Mouse (Mus musculus) granulocyte monocyte progenitor cell, adult 5-6 weeks (primary cell): Measurements from ENCODE around the gene 5330417C22Rik. TPM values are rescaled to one million over a fixed set of nuclear protein-coding genes. Genes with fewer than 3 reads are reported as not detected.
"Not testable (repeated sequence)": the region's sequence is repeated elsewhere in the genome, so short reads cannot be mapped to it uniquely, and the experiment has no call there.

ENCODE experiments used
- ATAC-seq: replicated peaks from 2 replicates; pipeline ENCODE4 v1.8.0; 2016; ENCODE audit warnings: mild to moderate bottlenecking, moderate TSS enrichment, inconsistent platforms; ENCODE audit not compliant: poor library complexity, severe bottlenecking
- total RNA-seq, 2 experiments: library from RNA; stranded (forward) in 1 of 2; stranded (reverse) in 1 of 2; fragments of 200-712, 200-1000 nt in 1 of 2; fragments of >200 nt in 1 of 2; fragmentation: Nextera tagmentation in 1 of 2; gene quantifications; 2 replicates each; pipeline ENCODE4 v1.2.3; 2014 to 2017

5330417C22Rik gene
- total RNA-seq (2014; fragmentation: Nextera tagmentation), result 0.15 TPM in 1 of 2 replicates, not detected in the other
- 0.13 TPM in 1 of 2 replicates, not detected in the other for total RNA-seq (2017)

DNA sequence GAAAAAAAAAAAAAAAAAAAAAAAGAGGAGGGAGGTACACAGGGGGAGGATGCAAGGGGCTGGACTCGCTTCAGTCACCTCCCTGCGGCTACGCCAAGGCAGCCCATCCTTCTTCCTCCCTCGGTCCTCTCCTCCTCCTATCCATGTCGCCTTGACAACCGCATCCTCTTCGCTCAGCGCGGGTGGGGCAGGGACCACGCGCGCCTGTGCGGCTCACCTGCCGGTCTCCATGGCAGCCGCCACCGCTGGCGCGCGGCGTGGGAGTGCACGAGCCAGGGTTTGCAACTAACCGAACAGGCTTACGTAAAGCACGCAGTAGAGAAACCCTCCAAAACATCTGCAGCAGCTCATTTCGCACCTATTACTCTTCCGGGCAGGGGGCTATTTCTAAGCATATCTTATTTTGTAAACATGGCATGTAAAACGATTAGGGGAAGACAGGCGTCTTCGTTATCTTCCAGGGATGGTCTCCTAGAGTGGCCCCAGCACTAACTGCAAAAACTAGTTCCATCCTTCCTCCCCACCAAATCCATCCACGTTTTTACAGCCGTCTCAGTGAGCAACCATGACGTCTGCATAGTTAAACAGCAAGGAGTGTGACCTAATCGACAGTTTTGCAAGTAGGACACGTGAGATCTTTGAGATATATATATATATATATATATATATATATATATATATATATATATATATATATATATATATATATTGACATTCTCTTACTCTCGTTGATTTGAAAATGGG is at the start of gene 5330417C22Rik:
TSS of gene 5330417C22Rik (minus strand) at position 20 of the 744 bp plus-strand sequence.
- peak; percentile 57 for ATAC-seq

DNA sequence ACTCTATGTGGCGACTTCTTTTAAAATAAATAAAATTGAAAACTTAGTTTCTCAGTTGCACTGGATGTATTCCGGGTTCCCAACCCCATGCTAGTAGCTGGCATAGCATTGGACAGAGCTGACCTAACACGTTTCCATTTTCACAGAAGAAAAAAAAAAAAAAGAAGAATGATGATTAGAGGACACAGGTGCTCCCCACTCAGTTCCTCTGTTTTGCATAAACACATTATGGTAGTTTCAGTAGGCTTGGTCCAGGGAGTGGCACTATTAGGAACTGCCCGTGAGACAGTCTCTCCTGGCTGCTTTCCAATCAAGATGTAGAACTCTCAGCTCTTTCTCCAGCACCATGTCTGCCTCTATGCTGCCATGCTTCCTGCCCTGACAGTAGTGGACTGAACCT is 48.2 kb upstream of the 5330417C22Rik start:
- ATAC-seq, result no peak

DNA sequence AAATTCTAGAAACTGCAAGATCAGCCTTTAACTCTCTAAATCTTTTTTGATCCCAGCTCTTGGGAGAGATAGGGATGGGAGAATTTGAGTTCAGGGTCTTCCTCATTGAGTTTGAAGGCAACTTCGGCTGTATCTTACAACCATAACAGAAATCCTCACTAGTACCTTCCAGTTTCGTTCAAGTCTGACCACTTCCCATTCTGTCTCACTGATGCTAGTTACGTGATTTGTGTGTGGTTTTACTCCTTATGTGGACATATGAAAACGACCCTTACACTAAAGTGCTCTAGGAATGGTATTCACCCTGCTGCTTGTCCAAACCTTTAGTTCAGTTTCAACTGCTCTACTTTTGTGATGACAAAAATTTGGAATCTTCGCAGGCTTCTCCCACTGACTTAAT is 37.7 kb upstream of the 5330417C22Rik start:
- ATAC-seq, result peak; percentile 63

DNA sequence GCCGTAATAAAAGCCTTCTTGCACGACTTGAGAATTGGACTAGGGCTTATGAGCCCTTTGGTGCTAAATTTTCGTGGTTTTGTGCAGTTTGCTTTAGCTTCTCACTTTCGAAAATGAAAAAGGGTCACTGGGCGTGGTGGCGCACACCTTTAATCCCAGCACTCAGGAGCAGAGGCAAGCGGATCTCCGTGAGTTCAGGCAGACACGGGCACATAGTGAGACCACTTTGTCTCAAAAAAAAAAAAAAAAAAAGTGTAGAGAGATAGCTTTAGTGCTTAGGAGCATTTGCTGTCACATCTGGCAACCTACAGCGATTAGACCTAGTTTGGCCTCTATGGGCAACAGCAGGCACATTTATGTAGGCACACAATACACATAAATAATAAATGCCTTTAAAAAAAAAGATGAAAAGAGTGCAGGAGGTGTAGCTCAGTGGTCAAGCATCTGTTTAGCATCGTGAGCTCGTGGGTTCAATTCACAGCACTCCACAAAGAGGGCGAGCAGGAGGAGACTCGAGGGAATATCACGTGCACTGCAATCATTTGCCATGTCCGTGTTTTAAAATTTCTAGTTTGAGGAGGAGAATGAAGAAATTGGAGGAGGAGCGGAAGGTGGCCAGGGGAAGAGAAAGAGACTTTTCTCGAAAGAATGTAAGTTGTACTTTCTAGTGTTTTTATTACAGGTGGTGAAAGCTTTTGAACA is 36.1 kb upstream of the 5330417C22Rik start:
- ATAC-seq, result no peak

DNA sequence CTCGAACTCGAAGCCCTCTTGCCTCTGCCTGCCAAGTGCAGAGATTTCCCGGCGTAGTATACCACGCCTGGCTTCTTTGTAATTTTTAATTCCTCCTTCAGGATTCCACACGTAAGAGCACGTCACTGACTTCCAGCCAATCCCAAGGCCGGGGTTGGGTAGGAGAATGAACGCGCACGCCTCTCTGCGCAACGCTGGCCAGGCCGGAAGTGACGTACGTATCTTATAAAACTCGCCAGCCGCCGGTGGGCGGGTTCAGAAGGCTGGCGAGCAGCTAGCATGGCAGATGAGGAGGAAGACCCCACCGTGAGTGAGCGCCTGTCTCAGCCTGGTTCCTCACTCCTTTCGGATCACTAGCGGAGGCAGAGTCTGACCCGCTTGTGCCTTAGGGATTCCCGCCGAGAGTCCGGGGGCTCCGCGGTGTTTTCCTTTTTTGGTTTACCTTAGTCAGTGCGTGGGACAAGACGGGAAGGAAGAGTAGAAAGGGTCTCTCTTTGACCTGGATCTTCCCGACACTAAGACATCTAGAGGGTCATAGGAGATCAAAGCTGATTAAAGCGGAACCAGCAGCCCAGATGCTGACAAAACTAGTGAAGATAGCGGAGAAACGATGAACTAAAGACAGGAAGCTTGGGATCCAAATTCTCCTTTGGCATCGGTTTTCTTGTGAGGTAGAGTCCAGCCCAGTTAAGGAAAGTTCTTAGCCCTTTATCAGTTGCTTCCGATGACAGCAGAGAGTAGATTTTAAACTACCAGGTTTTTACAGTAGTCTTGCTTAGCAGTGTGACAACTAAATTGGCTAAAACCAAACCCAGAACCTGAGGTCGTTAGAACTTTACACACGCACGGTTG is 35.3 kb upstream of the 5330417C22Rik start, which contains the start of gene Taf13:
TSS of gene Taf13 (plus strand) at position 256 of the 852 bp plus-strand sequence.
- ATAC-seq, result peak; percentile 96

DNA sequence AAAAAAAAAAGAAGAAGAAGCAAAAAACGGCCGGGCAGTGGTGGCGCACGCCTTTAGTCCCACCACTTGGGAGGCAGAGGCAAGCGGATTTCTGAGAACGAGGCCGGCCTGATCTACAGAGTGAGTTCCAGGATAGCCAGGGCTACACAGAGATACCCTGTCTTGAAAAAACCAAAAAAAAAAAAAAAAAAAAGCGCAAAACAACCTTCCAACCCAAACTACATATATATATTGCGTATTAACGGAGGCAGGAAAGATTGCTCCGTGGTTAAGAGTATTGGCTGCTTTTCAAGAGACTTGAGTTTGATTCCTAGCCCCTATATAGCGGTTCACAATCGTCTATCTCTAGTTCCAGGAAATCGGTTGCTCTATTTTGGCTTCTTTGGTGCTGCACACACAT is 34.5 kb upstream of the 5330417C22Rik start:
- no peak for ATAC-seq

DNA sequence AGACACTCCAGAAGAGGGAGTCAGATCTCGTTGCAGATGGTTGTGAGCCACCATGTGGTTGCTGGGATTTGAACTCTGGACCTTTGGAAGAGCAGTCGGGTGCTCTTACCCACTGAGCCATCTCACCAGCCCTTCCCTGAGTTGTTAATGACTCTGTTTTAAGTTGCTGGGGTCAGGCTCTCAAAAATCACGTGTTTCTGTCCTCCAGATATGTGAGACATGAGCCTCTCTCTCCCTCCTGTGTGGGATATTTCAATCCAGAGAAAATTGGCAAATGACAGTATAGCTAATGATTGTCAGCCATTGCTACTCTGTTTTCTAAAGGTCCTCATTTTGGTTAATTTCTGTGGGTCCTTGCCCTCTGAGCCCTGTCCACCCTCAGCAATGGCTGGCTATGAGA is 33.3 kb upstream of the 5330417C22Rik start:
- ATAC-seq, result not testable (repeated sequence)

DNA sequence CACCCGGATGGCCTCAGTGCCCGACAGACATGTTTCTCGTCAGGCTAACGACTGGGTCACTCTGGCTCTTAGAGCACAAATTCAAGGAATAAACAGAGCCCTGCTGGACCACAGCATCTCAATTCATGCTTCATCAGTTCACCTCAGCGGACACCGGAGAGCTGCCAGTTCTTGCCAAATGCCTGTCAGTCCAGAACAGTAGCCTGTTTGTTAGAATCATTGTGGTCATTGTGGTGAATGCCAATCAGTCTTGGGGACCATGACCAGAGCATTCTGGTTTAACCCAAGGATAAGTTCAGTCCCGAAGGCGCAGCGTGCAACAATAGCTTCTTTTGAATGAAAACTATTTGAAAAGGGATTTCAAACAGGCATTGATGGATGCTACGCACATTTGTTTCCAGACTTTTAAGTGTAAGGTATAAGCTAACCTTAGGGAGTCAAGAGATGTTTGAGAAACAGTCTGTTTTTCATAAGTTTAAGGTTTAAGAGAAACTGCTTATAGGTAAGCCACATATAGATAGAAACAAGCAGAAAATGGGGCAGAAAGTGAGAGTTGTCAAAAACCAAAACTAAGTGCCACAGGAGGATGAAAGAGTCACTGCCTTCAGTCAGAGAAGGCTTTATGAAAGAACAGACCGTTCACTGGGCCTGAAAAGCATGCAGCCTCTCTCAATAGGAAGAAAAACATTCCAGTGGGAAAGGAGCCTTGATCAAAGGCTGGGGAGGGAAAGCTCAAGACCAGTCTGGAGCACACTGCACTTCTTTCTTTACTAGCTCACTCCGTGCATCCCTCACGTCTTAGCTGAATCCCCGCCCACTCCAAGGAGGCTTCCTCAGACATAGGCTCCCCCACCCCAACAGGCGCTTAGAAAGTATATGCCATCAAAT is 31.9 kb upstream of the 5330417C22Rik start:
- no peak for ATAC-seq

DNA sequence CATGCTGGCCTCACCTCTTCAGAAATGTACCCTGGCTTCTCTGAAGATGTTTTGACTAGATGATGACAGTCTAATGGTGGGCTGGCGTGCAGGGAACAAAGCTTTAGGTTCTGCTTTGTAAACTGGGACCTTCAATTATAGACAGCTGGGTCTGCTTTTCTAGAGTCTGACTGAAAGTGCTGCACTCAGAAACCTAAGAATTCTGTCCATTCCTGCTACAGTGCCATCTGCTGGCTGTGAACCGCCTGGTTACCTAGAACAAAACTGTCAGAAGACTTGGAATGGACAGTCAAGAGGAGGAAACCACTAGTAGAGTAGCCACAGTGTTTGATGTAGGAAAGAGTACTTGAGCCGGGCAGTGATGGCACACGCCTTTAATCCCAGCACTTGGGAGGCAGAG is 27.0 kb upstream of the 5330417C22Rik start:
- peak; percentile 46 for ATAC-seq

DNA sequence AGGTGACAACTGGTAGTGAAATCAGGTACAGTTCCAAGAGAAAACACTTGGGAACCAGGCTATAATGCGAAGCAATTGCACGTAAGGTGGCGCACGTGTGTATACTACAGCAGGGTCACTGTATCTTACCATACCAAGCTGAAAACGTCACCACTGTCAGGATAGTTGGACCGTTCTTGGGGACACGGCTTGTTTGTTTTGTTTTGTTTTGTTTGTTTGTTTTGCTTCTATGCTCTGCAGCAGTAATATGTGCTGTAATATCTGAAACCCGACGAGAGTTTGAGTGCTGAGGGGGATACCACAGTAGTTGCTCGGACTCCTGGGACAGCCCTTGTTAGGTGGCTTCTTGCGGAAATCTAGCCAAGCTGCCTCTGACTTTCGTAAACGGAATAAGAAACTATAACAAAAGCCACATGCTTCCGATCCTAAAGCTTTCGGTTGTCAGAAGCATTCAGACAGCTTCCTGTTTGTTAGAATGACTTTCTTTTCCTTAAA is 26.5 kb upstream of the 5330417C22Rik start:
- peak; percentile 47 for ATAC-seq

DNA sequence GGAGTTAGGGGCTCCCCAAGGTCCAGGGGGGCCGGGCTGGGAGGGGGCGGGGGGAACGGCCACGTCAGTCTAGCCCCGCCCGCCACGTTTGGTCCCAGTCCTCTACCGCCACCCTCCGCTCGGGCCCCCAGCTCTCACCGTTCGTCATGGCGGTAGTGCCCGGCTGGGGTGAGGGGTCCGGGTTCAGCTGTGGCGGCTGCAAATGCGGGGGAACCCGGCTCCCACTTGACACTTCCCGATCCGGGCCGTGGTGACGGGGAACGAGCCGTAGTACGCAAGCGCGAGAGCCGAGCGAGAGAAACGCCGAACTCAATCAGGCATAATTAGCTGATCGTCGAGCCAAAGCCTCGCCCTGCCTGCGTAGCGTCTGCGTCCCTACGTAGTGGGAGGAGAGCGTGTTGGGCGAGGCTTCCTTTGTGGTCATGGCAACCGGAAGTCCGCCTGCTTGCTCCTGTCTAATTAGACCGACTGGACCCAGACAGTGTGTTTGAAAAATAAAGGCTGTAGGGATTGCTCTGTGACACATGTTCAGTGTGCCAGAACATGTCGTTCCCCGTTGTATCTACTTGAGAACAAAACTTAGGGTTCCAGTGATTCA is 25.9 kb upstream of the 5330417C22Rik start, which contains the start of gene Tmem167b:
TSS of gene Tmem167b (minus strand) at position 334 of the 598 bp plus-strand sequence.
- ATAC-seq, result peak; percentile 89

DNA sequence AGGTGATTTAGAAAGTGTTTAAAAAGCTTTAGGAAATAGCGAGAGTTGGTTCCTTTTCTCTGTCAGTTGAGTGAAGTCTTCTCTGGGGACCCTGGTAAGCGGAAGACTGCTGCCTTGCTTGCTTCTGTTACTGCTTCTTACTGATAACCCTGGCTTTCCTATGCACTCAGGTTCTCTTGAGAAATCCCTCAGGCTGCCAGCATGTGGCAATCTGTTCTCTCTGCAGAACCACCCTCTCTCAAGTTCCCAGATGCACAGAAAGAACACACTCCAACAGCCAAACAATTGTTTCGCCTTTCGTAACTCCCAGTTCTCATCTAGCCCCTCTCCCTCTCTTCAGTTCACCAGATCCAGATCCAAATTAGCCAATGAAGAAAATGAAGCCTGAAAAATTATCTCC is 21.6 kb upstream of the 5330417C22Rik start:
- ATAC-seq, result no peak

DNA sequence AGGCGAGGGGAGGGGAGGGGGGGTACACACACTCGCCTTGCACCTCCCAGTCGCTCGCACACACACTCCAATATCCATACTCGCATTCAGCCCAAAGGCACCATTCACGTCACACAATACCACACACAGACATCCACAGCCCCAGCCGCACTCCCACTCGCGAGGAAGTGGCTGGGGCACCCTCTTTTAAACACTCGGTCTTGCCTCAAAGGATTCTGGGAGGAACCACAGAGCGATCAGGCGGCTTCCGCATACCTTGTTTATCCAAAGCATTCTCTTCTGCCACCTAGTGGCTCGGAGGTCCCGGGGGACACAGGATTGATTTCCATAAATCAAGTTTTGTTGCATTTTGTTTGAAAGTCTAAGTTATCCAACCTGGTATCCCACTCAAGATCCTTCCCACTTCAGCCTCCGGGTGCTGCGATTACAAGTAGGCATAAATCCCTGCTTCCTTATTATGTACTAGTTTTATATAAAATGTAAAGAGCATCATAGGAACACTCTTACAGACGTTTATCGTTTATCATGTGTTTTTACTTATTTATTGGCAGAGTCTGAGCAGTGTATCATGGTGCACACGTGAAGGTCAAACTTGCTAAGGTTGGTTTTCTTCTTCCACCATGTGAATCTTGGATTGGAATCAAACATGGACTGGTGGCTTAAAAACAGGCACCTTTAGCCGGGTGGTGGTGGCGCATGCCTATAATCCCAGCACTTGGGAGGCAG is 18.4 kb upstream of the 5330417C22Rik start:
- peak; percentile 99 for ATAC-seq

DNA sequence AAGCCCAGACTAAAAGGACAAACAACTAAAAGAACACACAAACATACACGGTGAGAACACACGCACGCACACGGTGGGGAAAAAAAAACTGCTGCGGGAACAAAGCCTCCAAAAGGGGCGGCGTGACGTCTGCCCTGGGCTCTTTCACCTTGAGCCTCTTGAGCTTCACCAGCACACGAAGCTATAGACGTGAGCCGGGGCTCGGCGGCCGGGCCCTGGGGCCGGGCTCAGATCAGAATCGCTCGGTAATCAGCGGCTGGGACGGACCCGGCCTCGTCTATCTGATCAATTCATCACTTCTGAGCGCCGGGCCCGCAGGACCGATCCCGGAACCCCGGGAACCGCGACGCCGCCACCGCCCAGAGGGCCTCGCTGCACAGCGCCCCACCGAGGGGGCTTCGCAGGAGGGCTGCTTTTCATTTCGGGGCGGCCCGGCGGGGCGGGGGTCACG is 17.8 kb upstream of the 5330417C22Rik start:
- ATAC-seq, result no peak; the same call in 1 of the 2 replicates

DNA sequence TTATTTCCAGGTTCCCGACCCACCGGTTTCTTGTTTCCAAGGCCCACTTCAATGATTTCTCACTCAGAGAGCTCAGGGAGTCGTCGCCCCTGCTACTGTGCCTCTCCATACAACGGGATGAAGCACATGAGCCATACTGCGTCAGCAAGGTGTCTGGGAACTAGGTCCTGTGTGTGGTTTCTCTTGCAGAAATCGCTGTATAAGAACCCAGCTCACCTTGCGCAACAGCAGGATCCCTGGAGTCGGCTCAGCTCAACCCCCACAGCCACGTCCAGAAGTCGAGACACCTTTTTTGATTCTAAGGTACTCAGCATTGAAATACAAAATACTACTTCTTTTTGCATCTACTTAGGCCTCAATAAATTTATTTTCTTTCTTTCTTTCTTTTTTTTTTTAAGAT is 6.0 kb upstream of the 5330417C22Rik start:
- ATAC-seq, result no peak

DNA sequence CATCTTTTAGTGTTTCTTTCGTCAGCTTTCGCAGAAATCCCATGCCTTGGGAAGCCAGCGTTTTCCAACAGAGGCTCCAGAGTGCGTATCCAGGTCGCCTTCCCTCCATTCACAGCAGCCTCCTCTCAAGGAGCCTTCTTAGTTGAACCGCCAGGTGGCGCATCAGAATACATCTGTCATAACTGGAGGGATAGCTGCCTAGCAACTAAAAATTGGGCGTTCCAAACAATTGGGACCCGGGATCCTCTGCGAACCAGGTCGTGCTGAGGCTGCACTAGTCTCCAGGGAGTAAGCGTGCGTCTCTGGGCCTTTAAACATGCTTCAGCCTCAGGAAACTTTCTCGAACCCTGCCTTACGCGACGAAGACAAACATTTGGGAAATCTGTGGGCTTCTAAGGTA is 967 bp upstream of the 5330417C22Rik start:
- peak; percentile 88 for ATAC-seq

DNA sequence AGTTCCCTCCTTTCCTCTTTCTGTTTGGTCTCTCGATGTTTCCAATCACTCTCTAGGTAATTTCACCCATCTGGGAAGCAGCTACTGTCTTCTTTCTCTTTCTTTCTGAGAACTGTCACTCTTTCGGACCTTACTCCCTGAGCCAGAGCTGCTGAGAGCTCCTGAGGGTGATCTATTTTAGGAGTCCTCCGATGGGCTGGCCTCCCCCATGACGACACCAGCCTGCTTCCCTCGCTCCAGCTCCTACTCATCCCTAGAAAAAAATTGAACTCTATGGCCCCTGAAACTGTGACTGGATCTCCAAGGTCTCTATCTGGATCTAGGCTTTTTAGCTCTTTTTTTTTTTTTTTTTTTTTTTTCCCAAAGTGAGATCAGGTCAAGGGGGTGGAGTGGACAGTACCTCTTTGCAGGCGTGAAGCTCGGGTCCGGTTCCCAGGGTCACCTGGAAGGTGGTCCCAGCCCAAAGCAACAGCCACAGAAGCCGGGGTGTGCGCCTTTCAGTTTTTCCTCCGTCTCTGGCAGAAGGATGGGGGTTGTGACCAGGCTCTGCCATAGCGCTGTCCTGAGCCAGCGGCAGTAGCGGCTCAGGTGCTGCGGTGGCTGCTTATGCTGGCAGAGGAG is 330 bp downstream of the 5330417C22Rik start:
- ATAC-seq, result no peak

DNA sequence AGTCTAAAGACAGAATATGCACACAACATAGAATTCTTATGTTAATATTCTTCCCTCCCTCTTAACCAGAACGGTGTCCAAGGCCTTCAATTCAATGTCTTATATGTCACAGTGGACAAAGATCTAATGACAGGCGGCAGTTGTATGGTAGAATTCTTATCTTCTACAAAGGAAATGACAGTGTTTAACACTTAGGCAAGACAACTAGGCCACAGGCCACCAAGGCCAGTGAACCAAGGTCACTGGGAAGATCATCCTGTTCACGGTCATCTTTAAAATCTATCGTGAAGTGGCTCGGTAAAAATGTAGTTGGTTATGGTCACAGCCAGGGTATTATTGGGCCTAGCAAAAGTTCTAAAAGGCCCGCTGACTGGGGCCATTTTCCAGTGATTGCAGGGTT is 2.4 kb downstream of the 5330417C22Rik start, which contains the start of gene 1700013F07Rik:
TSS of gene 1700013F07Rik (plus strand) at position 200 of the 400 bp plus-strand sequence.
- no peak for ATAC-seq
